Mouse (Mus musculus): ENCODE measurements around the gene Trp53bp2.

Trp53bp2 gene

DNA sequence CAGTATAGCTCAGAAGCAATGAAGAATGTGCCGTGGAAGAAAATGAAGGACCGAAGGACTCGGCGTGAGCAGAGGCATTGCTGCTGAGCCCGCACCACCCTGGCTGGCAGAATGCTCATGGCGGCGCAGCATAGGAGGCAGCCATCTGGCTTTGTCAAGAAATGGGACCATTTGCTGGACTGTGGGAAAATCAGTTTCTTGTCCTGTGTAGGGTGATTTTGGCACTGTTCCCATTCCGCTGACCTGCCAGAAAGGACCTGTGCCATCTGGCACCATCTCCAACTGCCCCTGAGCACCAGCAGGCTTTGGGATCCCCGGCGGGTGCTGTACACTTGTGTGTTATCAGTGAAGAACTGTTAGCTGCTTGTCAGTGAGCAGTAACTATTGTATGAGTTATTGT, 52.8 kb downstream of the Trp53bp2 start:
- DNase-seq: peak; percentile 18

GRCm38 (mm10) chr1:182465309-182465708, 56.3 kb downstream of the Trp53bp2 start:
- no peak for DNase-seq

DNA sequence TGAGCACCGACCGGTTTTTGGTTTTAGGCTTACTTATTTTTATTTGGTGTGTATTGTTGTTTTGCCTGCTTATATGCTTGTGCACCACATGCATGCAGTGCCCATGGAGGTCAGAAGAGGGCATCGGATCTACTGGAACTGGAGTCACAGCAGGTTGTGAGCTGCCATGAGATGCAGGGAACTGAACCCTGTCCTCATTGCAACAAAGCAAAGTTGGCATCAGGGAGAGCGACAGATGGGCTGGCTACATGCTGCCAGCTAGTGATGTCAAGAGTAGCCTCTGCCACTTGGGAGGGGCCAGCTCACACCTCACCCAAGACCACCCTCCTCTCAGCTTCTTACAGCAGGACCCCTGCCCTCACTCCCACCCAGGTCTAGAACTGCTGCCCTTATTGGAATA, 57.0 kb downstream of the Trp53bp2 start:
- DNase-seq: no peak

DNA sequence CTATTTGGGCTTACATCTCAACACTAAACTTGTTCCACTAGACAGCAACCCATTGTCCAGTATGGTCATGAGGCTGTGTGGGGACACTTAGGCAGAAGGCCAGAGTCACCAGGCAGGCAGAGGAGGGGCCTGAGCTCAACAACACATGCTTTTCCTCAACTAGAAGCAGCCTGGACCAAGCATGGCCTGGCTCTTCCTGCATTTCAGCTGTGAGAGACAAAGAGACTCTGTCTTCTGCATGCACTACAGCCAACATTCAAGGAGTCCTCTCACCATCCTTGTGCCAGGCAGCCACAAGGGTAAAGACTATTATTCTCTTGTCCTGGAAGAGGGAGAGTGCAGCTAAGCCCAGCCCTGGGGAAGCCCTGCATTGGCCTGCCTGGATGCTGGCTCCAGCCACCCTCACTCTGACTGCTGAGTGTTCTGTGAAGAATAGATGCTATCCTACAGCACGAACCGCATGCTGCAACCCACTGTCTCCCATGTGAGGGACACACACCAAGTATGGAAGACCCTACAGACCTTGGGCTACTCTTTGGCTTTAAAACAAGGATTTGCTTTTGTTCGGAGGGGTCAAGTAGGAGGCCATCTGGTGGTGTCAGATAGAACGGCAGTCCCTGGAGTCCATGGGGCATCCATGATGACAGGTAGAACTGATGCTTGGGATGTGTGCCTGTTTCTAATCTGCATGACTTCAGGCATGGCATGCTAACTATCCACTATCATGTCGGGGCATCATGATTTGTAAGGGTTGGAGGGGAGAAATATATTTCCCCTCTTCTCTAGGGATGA, 66.2 kb downstream of the Trp53bp2 start:
- DNase-seq: no peak

DNA sequence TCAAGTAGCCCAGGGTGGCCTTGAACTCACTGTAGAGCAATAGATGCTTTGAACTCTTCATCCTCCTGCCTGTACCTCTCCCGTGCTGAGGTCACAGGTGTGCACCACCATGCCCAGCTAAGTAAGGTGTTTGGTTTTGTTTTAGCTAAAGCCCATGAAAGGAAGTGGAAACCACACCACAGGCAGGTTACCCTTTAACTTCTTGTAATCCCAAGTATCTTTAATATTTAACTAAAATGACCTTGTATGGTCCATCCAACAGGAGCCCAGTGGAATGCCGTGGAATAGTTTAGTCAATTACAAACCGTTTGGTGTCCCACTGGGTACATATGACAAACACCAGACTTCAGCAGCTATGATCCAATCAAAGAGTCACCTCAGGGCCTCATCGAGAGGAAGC, 70.0 kb downstream of the Trp53bp2 start:
- DNase-seq: no peak

- no peak for DNase-seq
Observed at GRCm38 (mm10) chr1:182481138-182481537, 72.2 kb downstream of the Trp53bp2 start.

DNA sequence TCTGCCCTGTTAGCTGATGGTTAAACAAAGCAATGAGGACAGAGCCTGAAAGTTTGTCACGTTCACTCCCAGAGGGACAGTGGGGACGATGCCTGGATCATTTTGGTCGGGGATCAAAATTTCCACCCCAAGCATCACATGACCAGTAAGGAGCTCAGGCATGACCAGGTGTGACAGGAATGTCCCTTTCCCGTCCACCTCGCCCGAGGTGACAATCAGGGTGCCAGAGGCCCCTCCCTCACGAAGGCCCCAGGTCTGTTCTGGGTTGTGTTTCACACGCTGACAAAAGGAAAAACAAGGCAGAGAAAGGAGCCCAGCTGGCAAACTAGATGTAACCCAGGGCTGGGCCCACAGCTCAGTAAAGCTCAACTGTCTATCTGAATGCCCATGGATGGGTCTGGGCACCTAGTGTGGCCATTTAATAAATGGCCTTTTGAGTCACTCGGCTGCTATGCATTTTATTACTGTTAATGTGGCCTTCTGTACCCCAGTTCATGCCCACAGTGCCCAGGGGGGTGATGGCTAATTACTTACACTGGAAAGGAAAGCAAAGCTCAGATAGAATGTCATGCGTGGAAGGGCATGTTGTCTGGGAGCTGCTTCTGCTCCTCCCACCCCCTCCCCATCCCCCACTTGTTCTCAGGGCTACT, 72.8 kb downstream of the Trp53bp2 start:
- no peak for DNase-seq

GRCm38 (mm10) chr1:182482991-182483909, 74.3 kb downstream of the Trp53bp2 start:
- DNase-seq: no peak

DNA sequence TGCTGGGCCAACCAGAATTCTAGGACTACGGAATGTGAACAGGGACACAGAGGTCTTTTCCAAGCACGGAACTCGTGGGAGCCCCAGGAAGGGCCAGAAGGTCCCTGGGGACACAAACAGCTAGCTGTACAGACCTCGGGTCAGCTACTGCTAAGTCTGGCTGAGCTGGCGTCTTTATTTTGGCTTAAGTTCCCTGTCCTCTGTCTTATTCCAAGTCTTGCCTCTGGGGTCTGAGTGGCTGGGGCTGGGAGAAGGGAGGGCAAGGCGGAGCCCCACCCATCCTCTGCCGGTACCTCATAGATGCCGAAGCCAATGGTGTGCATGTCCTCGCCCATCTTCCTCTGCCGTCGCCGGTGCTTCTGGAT, 74.9 kb downstream of the Trp53bp2 start:
- no peak for DNase-seq

DNA sequence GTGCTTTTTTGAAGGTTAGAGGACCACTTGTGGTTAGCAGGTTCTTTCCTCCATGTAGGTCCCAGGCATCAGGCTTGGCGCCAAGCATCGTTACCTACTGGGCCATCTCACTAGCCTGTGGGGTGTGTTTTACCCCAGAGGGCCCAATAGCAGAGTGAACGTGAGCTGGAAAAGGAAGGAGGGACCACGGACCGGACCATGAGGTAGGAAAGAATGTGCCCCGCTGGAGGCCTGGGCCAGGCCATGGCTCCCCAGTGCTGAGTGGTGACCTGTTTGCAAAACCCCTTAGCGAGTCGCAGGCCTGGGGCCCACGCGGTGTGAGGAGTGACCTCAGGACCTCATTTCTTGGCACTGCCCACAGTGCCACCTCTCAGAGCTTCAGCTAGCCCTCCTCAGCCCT, 79.5 kb downstream of the Trp53bp2 start:
- DNase-seq: no peak

DNA sequence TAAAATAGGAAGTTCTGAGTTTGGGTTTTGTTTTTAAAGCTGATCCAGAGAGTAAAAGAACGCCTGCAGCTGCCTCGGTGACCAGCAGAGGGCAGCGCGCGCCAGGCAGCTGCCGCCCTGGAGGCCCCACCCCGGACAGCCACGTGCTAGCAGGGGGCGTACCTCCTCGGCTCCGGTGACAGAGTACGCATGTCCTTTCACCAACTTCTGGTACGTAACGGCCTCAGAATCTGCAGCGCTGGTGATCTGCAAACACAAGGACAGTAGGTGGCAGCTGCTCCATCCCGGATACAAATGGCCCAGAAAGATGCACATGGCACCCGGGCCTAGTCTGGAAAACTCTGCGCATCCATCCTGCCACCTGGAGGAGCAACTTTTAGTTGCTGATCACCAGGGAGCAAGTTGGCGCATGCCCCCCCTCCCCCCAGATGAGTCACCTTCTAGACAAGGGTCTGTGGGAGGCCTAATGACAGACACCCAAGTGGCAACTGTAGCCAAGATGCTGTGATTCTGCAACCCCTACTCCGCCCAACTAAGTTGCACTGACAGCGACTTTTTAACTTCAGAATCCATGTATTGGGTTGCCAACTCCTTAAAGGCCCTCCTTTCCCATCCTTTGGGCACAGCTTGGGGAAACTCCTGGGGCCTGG, 81.0 kb downstream of the Trp53bp2 start:
- DNase-seq: peak; percentile 95

- DNase-seq: no peak
Observed at GRCm38 (mm10) chr1:182490568-182490967, 81.6 kb downstream of the Trp53bp2 start.

GRCm38 (mm10) chr1:182491839-182492238, 82.9 kb downstream of the Trp53bp2 start:
- DNase-seq: no peak

DNA sequence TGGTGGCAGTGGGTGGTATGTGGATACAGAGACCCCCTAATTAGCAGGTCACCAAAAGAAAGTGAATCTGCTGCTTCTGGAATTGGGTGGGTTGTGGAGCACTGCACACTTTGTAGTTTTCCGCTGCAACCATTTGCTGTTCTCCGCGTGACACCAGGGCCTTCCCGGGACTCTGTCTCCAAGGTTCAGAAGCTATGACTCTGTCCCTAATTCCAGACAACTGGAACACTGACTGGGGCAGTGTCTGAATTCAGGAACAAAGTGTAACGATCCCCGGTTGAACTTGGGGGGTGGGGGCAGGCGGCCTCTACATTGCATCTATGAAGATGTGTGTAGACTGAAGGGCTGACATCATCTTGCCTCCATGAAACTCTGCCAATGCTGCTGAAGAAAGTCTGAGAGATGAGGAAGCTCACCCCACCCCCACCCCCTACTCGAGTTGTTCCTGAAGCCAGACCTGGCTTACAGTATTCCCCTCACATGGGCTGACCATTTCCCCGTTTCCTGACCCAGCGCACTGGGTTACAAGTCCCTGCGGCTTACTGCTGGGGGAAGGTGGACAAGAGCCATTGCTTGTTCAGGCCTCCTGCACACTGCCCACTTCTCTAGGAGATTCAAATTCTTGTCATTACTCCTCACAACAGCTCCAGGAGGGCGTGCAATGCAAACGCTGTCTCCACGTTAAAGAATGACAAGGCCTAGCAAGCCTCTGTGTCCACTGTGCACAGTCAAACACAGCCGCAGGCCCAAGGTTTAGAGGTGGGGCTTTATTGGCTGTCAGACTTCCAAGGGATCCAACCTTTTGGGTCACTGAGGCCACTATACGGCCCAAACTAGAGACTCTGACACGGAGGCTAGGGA, 85.5 kb downstream of the Trp53bp2 start:
- no peak for DNase-seq

- no peak for DNase-seq
Observed at GRCm38 (mm10) chr1:182496685-182497084, 87.7 kb downstream of the Trp53bp2 start.

DNA sequence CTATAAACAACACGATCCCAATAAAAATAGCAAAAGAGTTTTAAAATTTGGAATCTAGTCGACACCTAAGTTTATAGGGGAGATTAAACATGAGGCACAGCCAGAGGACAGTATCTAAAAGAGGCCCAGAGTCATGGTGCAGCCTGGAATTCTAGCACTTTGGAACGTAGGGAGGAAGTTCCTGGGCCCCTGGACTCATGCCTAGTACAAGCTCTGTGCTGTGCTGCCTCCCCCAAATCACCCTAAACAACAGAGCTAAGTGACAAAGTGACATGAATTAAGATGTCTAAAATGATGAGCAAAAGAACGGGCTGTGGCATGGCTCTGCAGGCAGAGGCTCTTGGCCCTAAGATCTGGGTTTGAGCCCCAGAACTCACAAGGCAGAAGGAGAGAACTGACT, 88.8 kb downstream of the Trp53bp2 start:
- no peak for DNase-seq

GRCm38 (mm10) chr1:182499443-182500089, 90.6 kb downstream of the Trp53bp2 start:
- peak; percentile 77 for DNase-seq

- DNase-seq: no peak
Observed at GRCm38 (mm10) chr1:182500224-182500623, 91.3 kb downstream of the Trp53bp2 start.

DNA sequence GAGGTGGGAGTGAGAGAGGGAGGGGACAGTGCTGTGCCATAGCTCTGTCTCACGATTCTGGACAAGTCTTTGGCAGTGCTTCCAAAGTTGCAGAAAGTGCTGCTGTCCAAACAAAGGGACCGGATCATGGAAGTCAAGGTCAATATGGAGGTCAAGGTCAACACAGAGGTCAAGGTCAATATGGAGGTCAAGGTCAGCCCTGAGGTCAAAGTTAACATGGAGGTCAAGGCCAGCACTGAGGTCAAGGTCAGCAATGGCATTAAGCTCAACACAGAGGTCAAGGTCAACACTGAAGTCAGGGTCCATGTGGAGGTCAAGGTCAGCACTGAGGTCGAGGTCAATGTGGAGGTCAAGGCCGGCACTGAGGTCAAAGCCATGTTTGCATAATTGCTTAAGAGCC, 91.9 kb downstream of the Trp53bp2 start:
- DNase-seq: no peak

DNA sequence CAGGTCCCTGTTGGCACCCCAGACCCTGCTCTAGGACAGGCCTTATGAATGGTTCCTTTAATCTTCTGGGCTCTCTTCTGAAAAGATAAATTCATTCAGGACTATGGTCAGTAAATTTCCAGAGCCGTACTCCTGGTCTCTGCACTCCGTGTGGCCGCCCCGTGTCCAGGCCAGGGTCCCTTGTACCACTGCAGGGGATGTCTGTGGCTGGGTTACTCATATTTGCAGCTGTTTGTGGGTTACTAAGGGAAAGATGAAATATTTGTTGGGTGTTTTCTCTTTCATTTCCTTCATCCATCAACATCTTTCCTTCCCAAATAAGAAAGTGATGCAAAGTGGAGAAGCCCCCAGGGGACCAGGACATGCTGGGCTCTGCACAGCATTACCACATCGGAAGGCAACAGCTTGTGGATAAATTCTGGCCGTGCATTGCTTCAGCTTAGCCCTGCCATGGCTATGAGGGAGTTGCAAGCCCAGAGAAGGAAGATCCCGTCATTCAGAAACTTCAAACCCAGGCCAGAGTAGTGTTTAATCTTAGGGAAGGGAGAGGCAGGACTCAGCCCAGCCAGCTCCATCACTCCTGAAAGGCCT, 92.9 kb downstream of the Trp53bp2 start:
- DNase-seq: no peak

- DNase-seq: no peak
Observed at GRCm38 (mm10) chr1:182502491-182503050, 93.6 kb downstream of the Trp53bp2 start.
